Mouse (Mus musculus): ENCODE results near the gene Nxpe3.

GRCm38 (mm10) chr16:55890346-55891136 lies 4.5 kb downstream of the Nxpe3 start:
- TF ChIP-seq CTCF (IDR thresholded peaks at IDR 0.05; ENCODE audit: borderline replicate concordance, insufficient read depth, low read depth, low read length) = no peak
- no peak for TF ChIP-seq POLR2A (IDR thresholded peaks at IDR 0.05; ENCODE audit: borderline replicate concordance, insufficient read depth, low read length)

Data from cerebellum, adult 2 months (tissue).